Mouse (Mus musculus) forebrain, embryonic 15.5 days (tissue): ENCODE measurements around the gene Ano9. TPM values are rescaled to one million over a fixed set of nuclear protein-coding genes. Genes with fewer than 3 reads are reported as not detected.

Experiments used
- ATAC-seq: fragments of 200-750 bp; cut with Nextera tagmentation; replicated peaks from 2 replicates; pipeline ENCODE4 v1.8.0; 2017; ENCODE audit warnings: mild to moderate bottlenecking, moderate TSS enrichment, moderate library complexity
- H3K27ac ChIP-seq: fragments of 300-500 bp; sonication (generic); replicated peaks from 2 replicates; pipeline ENCODE4 v1.5.1; 2015; ENCODE audit warnings: mild to moderate bottlenecking, inconsistent platforms
- H3K27me3 ChIP-seq: fragments of 300-500 bp; sonication (generic); 2 replicates; pipeline ENCODE4 v1.6.1; 2015; ENCODE audit warnings: inconsistent platforms
- H3K36me3 ChIP-seq: fragments of 300-500 bp; sonication (generic); 2 replicates; pipeline ENCODE4 v1.6.1; 2015; ENCODE audit warnings: mild to moderate bottlenecking, inconsistent platforms
- H3K4me1 ChIP-seq: fragments of 300-500 bp; sonication (generic); 2 replicates; pipeline ENCODE4 v1.6.1; 2015; ENCODE audit warnings: inconsistent platforms
- H3K4me2 ChIP-seq: fragments of 300-500 bp; sonication (generic); replicated peaks from 2 replicates; pipeline ENCODE4 v1.6.1; 2015; ENCODE audit warnings: mild to moderate bottlenecking, inconsistent platforms
- H3K4me3 ChIP-seq: fragments of 300-500 bp; sonication (generic); 2 replicates; pipeline ENCODE4 v1.5.1; 2015; ENCODE audit warnings: mild to moderate bottlenecking, inconsistent platforms
- H3K9ac ChIP-seq: fragments of 300-500 bp; sonication (generic); replicated peaks from 2 replicates; pipeline ENCODE4 v1.6.1; 2015; ENCODE audit warnings: mild to moderate bottlenecking, inconsistent platforms
- H3K9me3 ChIP-seq: fragments of 300-500 bp; sonication (generic); 2 replicates; pipeline ENCODE4 v1.6.1; 2016; ENCODE audit warnings: inconsistent platforms
- WGBS: fragments of 180-500 bp; shearing (Covaris S2); methylation state at CpG from one replicate; pipeline ENCODE4 v1.1.7; 2015; ENCODE audit warnings: mixed read lengths; 5-methylcytosine and 5-hydroxymethylcytosine counted together
- polyA plus RNA-seq: library from polyadenylated mRNA; unstranded; fragments of >200 nt; fragmentation: Nextera tagmentation; extraction: Ambion mirVana; gene quantifications from 2 replicates; pipeline ENCODE4 v1.2.1, GENCODE M21; 2015

Ano9 gene
- polyA plus RNA-seq, 1 experiment from 2014 or later = 0.09 TPM

- Histone ChIP-seq H3K4me2 (peak overlapping the region; percentile 88), H3K27me3 (no peaks in the 10 kb centered on the region), H3K36me3 (peaks cover 16% of the 10 kb centered on the region), H3K4me1 (peaks cover 22% of the 10 kb centered on the region), H3K9ac (peak overlapping the region; percentile 81), H3K9me3 (no peaks in the 10 kb centered on the region), H3K27ac (no peak overlapping the region), H3K4me3 (peak overlapping the region; percentile 74)
- 57% methylated on average over 12 of the region's 12 CpGs for WGBS
- ATAC-seq = no peak
Observed at GRCm38 (mm10) chr7:141131904-141132755, 14.5 kb upstream of the Ano9 start.

DNA sequence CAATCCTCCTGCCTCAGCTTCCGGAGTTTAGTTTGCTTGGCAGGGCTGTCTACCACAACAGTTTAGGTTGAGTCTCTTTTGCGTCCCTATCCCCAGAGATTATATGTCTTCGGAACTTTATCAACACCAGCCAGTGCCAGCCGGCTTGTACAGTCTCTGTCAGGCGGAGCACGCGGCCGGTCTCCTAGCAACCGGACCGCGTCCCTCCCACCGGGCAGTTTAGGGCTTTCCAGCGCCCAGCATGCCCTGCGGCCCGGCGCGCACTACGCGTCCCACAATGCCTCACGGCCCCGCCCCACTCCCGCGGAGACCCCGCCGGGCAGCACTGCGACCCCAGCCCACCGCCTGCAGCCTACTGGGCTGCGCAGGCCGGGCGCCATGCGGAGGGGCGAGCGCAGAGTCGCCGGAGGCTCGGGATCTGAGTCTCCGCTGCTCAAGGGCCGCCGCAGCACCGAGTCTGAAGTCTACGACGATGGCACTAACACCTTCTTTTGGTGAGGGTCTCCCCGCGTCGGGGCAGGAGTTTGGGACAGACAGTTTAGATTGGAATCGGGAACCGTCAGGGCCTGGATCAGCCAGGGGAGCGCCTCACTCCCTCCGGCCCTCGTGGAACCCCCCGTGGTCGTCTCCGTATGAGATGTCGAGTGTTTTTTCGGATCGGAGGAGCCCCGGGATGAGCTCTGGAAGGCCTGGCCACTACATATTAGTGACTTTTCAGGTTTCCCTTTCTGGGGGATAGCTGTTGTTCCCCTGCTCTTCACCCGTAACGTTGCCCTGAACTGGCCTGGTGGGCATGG is 13.6 kb upstream of the Ano9 start:
- peak overlapping the region; percentile 74 for H3K4me3 ChIP-seq
- peak overlapping the region; percentile 88 for H3K4me2 ChIP-seq
- peak overlapping the region; percentile 16; the same call in 1 of the 2 replicates for H3K27ac ChIP-seq
- peak overlapping the region; percentile 81 for H3K9ac ChIP-seq
- H3K4me1 ChIP-seq = peaks cover 22% of the 10 kb centered on the region
- peak; percentile 100 for ATAC-seq
- H3K27me3 ChIP-seq = no peaks in the 10 kb centered on the region
- no peaks in the 10 kb centered on the region for H3K9me3 ChIP-seq
- WGBS = under 1% methylated on average over 57 of the region's 59 CpGs
- peaks cover 8% of the 10 kb centered on the region; the same call in 1 of the 2 replicates for H3K36me3 ChIP-seq

DNA sequence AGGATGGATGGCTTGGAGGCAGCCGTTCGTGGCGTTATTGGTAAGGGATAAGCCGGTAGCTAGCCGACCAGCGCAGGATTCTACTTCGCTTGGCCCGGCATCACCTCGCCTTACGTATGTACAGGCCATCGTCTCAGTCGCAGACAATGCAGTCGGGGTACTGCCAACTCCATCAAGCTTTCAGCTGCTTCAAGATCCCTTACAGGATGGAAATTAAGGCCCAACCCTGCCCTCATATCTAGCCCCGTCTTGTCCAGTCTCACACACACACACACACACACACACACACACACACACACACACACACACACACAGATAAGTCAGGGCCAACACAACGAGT is 5.9 kb upstream of the Ano9 start:
- Histone ChIP-seq H3K27ac (peak overlapping the region; percentile 78), H3K4me1 (no peaks in the 10 kb centered on the region), H3K9ac (peak overlapping the region; percentile 83), H3K4me2 (peak overlapping the region; percentile 75), H3K9me3 (no peaks in the 10 kb centered on the region), H3K4me3 (peak overlapping the region; percentile 50), H3K36me3 (no peaks in the 10 kb centered on the region), H3K27me3 (no peaks in the 10 kb centered on the region)
- ATAC-seq = no peak; the same call in 1 of the 2 replicates
- 3% methylated on average over 15 of the region's 15 CpGs for WGBS

- ATAC-seq = peak; percentile 96
- peak overlapping the region; percentile 50 for H3K4me3 ChIP-seq
- no peaks in the 10 kb centered on the region for H3K36me3 ChIP-seq
- no peaks in the 10 kb centered on the region for H3K9me3 ChIP-seq
- H3K4me1 ChIP-seq = no peaks in the 10 kb centered on the region
- peak overlapping the region; percentile 75 for H3K4me2 ChIP-seq
- H3K27me3 ChIP-seq = no peaks in the 10 kb centered on the region
- WGBS = 3% methylated on average over 29 of the region's 29 CpGs
- H3K27ac ChIP-seq = peak overlapping the region; percentile 78
- peak overlapping the region; percentile 83 for H3K9ac ChIP-seq
Observed at GRCm38 (mm10) chr7:141122689-141123516, 5.3 kb upstream of the Ano9 start.

GRCm38 (mm10) chr7:141122245-141122644 is 4.6 kb upstream of the Ano9 start, which contains the start of gene Ptdss2:
Ptdss2 (plus strand) TSS chr7:141122382.
- 55% methylated on average over 14 of the region's 14 CpGs for WGBS
- no peak for ATAC-seq
- H3K9ac ChIP-seq = peak within 1 kb of the TSS; percentile 83
- H3K27ac ChIP-seq = peak within 1 kb of the TSS; percentile 78
- no peaks in the 10 kb centered on the region for H3K27me3 ChIP-seq
- H3K4me3 ChIP-seq = peak within 1 kb of the TSS; percentile 50
- H3K4me2 ChIP-seq = peak within 1 kb of the TSS; percentile 75
- H3K9me3 ChIP-seq = no peaks in the 10 kb centered on the region
- no peaks in the 10 kb centered on the region for H3K4me1 ChIP-seq
- H3K36me3 ChIP-seq = no peaks in the 10 kb centered on the region

- Histone ChIP-seq H3K4me3 (no peak overlapping the region), H3K36me3 (no peaks in the 10 kb centered on the region), H3K4me1 (no peaks in the 10 kb centered on the region), H3K27me3 (no peaks in the 10 kb centered on the region), H3K9me3 (no peaks in the 10 kb centered on the region), H3K27ac (no peak overlapping the region), H3K9ac (no peak overlapping the region), H3K4me2 (no peak overlapping the region)
- 85% methylated on average over 5 of the region's 5 CpGs for WGBS
- no peak for ATAC-seq
Observed at GRCm38 (mm10) chr7:141121051-141121531, 3.5 kb upstream of the Ano9 start.

GRCm38 (mm10) chr7:141120605-141121004 is 3.0 kb upstream of the Ano9 start:
- Histone ChIP-seq H3K27me3 (no peaks in the 10 kb centered on the region), H3K9ac (no peak overlapping the region), H3K4me3 (no peak overlapping the region), H3K9me3 (no peaks in the 10 kb centered on the region), H3K4me2 (no peak overlapping the region), H3K4me1 (no peaks in the 10 kb centered on the region), H3K36me3 (no peaks in the 10 kb centered on the region), H3K27ac (no peak overlapping the region)
- no peak for ATAC-seq
- WGBS = 89% methylated on average over 3 of the region's 3 CpGs

DNA sequence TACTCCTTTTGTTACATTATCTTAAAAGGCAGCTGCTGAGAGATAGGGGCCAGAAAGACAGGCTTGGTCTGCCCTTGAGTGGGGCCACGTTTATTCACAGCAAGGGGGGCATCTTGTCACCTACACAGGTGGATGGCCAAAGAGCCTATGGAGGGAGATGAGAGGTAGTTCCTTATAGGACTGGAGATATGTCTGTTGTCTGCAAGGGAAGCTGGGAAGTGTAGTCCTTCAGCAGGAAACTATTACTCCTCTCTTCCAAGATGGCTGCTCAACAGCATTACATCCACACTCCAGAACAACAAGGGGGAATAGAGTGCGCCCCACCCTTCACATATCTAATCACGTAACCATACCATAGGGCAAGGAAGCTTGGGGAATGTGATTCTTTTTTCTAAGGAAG is 1.9 kb upstream of the Ano9 start:
- Histone ChIP-seq H3K4me3 (no peak overlapping the region), H3K4me1 (no peaks in the 10 kb centered on the region), H3K9me3 (no peaks in the 10 kb centered on the region), H3K9ac (no peak overlapping the region), H3K36me3 (no peaks in the 10 kb centered on the region), H3K27ac (no peak overlapping the region), H3K4me2 (no peak overlapping the region), H3K27me3 (no peaks in the 10 kb centered on the region)
- ATAC-seq = no peak
- 71% methylated on average over 3 of the region's 3 CpGs for WGBS

- H3K27ac ChIP-seq = no peak overlapping the region
- H3K27me3 ChIP-seq = no peaks in the 10 kb centered on the region
- H3K9ac ChIP-seq = no peak overlapping the region
- no peaks in the 10 kb centered on the region for H3K4me1 ChIP-seq
- no peaks in the 10 kb centered on the region for H3K9me3 ChIP-seq
- H3K36me3 ChIP-seq = no peaks in the 10 kb centered on the region
- ATAC-seq = no peak
- no peak overlapping the region for H3K4me2 ChIP-seq
- 89% methylated on average over 9 of the region's 9 CpGs for WGBS
- no peak overlapping the region for H3K4me3 ChIP-seq
Observed at GRCm38 (mm10) chr7:141115874-141116273, 1.7 kb downstream of the Ano9 start.

DNA sequence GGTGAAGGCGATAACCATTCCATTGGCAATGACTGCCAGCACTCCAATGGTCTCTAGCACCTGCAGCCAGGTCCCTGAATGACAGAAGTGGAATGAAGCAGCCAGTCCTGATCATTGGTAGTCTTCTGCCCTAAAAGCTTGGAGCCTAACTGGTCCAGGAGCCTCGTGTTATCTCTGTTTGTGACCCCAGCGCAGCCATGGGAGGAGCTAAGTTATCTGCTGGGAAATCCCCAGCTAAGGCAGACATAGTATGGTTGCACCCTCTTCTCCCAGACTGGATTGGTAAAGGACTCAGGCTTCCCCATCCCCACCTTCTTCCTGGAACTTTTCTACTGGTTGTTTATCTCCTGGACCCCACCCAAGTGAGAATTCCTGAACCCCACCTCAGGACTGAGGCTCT is 14.4 kb downstream of the Ano9 start:
- Histone ChIP-seq H3K36me3 (no peaks in the 10 kb centered on the region), H3K9me3 (no peaks in the 10 kb centered on the region), H3K27me3 (peaks cover 37% of the 10 kb centered on the region), H3K4me3 (no peak overlapping the region), H3K4me2 (no peak overlapping the region), H3K9ac (no peak overlapping the region), H3K4me1 (peaks cover 12% of the 10 kb centered on the region; the same call in 1 of the 2 replicates), H3K27ac (no peak overlapping the region)
- 69% methylated on average over 3 of the region's 3 CpGs for WGBS
- no peak for ATAC-seq

- H3K9ac ChIP-seq = peak within 1 kb of the TSS; percentile 31; the same call in 1 of the 2 replicates
- H3K27ac ChIP-seq = no peak within 1 kb of the TSS
- H3K9me3 ChIP-seq = no peaks in the 10 kb centered on the region
- 1% methylated on average over 56 of the region's 56 CpGs for WGBS
- H3K4me1 ChIP-seq = peaks cover 12% of the 10 kb centered on the region; the same call in 1 of the 2 replicates
- peak; percentile 55; the same call in 1 of the 2 replicates for ATAC-seq
- peak within 1 kb of the TSS; percentile 38 for H3K4me3 ChIP-seq
- H3K27me3 ChIP-seq = peaks cover 38% of the 10 kb centered on the region
- no peaks in the 10 kb centered on the region for H3K36me3 ChIP-seq
- H3K4me2 ChIP-seq = peak within 1 kb of the TSS; percentile 57
Observed at GRCm38 (mm10) chr7:141099911-141100691, 17.5 kb downstream of the Ano9 start, which contains the start of gene Sigirr. Sigirr (minus strand) TSS chr7:141100572.
